Mouse (Mus musculus): ENCODE results near the gene Ybx1. TPM values are rescaled to one million over a fixed set of nuclear protein-coding genes. Genes with fewer than 3 reads are reported as not detected.

Ybx1 gene
- polyA plus RNA-seq, 1 experiment: 29.9 TPM

- Histone ChIP-seq H3K9me3 (ENCODE audit: control insufficient read depth, low read length) (no peaks in the 10 kb centered on the region), H3K4me1 (ENCODE audit: control insufficient read depth) (peaks cover 24% of the 10 kb centered on the region), H3K4me3 (replicated peaks) (no peak overlapping the region), H3K36me3 (ENCODE audit: control insufficient read depth) (peaks cover 93% of the 10 kb centered on the region), H3K27me3 (ENCODE audit: control insufficient read depth) (no peaks in the 10 kb centered on the region)
- TF ChIP-seq TAL1 (IDR thresholded peaks at IDR 0.05; ENCODE audit: low read length) (no peak), GATA1 (IDR thresholded peaks at IDR 0.05; ENCODE audit: low read length) (no peak)
These were observed 18.7 kb downstream of the Ybx1 start for GRCm38 (mm10) chr4:119275726-119276125.

GRCm38 (mm10) chr4:119275226-119275625 is 19.2 kb downstream of the Ybx1 start:
- Histone ChIP-seq H3K27me3 (ENCODE audit: control insufficient read depth) (no peaks in the 10 kb centered on the region), H3K4me1 (ENCODE audit: control insufficient read depth) (peaks cover 26% of the 10 kb centered on the region), H3K9me3 (ENCODE audit: control insufficient read depth, low read length) (no peaks in the 10 kb centered on the region), H3K36me3 (ENCODE audit: control insufficient read depth) (peaks cover 94% of the 10 kb centered on the region), H3K4me3 (replicated peaks) (no peak overlapping the region)
- TF ChIP-seq TAL1 (IDR thresholded peaks at IDR 0.05; ENCODE audit: low read length): no peak

GRCm38 (mm10) chr4:119274627-119275026 is 19.8 kb downstream of the Ybx1 start:
- Histone ChIP-seq H3K36me3 (ENCODE audit: control insufficient read depth) (peaks cover 90% of the 10 kb centered on the region), H3K27me3 (ENCODE audit: control insufficient read depth) (no peaks in the 10 kb centered on the region), H3K9me3 (ENCODE audit: control insufficient read depth, low read length) (no peaks in the 10 kb centered on the region), H3K4me3 (replicated peaks) (no peak overlapping the region), H3K4me1 (ENCODE audit: control insufficient read depth) (peaks cover 26% of the 10 kb centered on the region)
- TF ChIP-seq GATA1 (IDR thresholded peaks at IDR 0.05; ENCODE audit: low read length) (no peak), TAL1 (IDR thresholded peaks at IDR 0.05; ENCODE audit: low read length) (no peak)

- Histone ChIP-seq H3K4me1 (ENCODE audit: control insufficient read depth) (peaks cover 10% of the 10 kb centered on the region), H3K9me3 (ENCODE audit: control insufficient read depth, low read length) (no peaks in the 10 kb centered on the region), H3K4me3 (replicated peaks) (no peak overlapping the region), H3K36me3 (ENCODE audit: control insufficient read depth) (peaks cover 21% of the 10 kb centered on the region), H3K27me3 (ENCODE audit: control insufficient read depth) (no peaks in the 10 kb centered on the region)
- TF ChIP-seq TAL1 (IDR thresholded peaks at IDR 0.05; ENCODE audit: low read length): no peak
- TF ChIP-seq GATA1 (IDR thresholded peaks at IDR 0.05; ENCODE audit: low read length): no peak
These were observed 27.8 kb downstream of the Ybx1 start for GRCm38 (mm10) chr4:119266606-119267005.

GRCm38 (mm10) chr4:119263459-119263858 is 30.9 kb downstream of the Ybx1 start:
- Histone ChIP-seq H3K27me3 (ENCODE audit: control insufficient read depth) (no peaks in the 10 kb centered on the region; the same call in none of the 2 replicates), H3K36me3 (ENCODE audit: control insufficient read depth) (no peaks in the 10 kb centered on the region)
- TF ChIP-seq TAL1 (IDR thresholded peaks at IDR 0.05; ENCODE audit: low read length) (no peak), GATA1 (IDR thresholded peaks at IDR 0.05; ENCODE audit: low read length) (no peak)

GRCm38 (mm10) chr4:119262483-119262882 is 31.9 kb downstream of the Ybx1 start:
- Histone ChIP-seq H3K9me3 (ENCODE audit: control insufficient read depth, low read length) (no peaks in the 10 kb centered on the region), H3K27me3 (ENCODE audit: control insufficient read depth) (no peaks in the 10 kb centered on the region; the same call in none of the 2 replicates), H3K4me1 (ENCODE audit: control insufficient read depth) (no peaks in the 10 kb centered on the region; the same call in 1 of the 2 replicates), H3K36me3 (ENCODE audit: control insufficient read depth) (no peaks in the 10 kb centered on the region), H3K4me3 (replicated peaks) (no peak overlapping the region)
- TF ChIP-seq TAL1 (IDR thresholded peaks at IDR 0.05; ENCODE audit: low read length) (no peak), GATA1 (IDR thresholded peaks at IDR 0.05; ENCODE audit: low read length) (no peak)

More at GRCm38 (mm10) chr4:119263459-119263858, 30.9 kb downstream of the Ybx1 start:
- no peaks in the 10 kb centered on the region; the same call in 1 of the 2 replicates for H3K4me1 ChIP-seq (ENCODE audit: control insufficient read depth)
- H3K9me3 ChIP-seq (ENCODE audit: control insufficient read depth, low read length): no peaks in the 10 kb centered on the region
- no peak overlapping the region for H3K4me3 ChIP-seq (replicated peaks)

- no peaks in the 10 kb centered on the region for H3K9me3 ChIP-seq (ENCODE audit: control insufficient read depth, low read length)
- no peaks in the 10 kb centered on the region for H3K36me3 ChIP-seq (ENCODE audit: control insufficient read depth)
- H3K27me3 ChIP-seq (ENCODE audit: control insufficient read depth): no peaks in the 10 kb centered on the region; the same call in none of the 2 replicates
- H3K4me1 ChIP-seq (ENCODE audit: control insufficient read depth): no peaks in the 10 kb centered on the region; the same call in 1 of the 2 replicates
- no peak overlapping the region for H3K4me3 ChIP-seq (replicated peaks)
- TF ChIP-seq TAL1 (IDR thresholded peaks at IDR 0.05; ENCODE audit: low read length): no peak
- no peak for TF ChIP-seq GATA1 (IDR thresholded peaks at IDR 0.05; ENCODE audit: low read length)
These were observed 33.2 kb downstream of the Ybx1 start for GRCm38 (mm10) chr4:119261087-119261713.

- H3K9me3 ChIP-seq (ENCODE audit: control insufficient read depth, low read length): no peaks in the 10 kb centered on the region
- no peak for TF ChIP-seq GATA1 (IDR thresholded peaks at IDR 0.05; ENCODE audit: low read length)
- TF ChIP-seq TAL1 (IDR thresholded peaks at IDR 0.05; ENCODE audit: low read length): no peak
- H3K27me3 ChIP-seq (ENCODE audit: control insufficient read depth): no peaks in the 10 kb centered on the region; the same call in none of the 2 replicates
- H3K36me3 ChIP-seq (ENCODE audit: control insufficient read depth): no peaks in the 10 kb centered on the region
- H3K4me3 ChIP-seq (replicated peaks): no peak overlapping the region
- H3K4me1 ChIP-seq (ENCODE audit: control insufficient read depth): no peaks in the 10 kb centered on the region; the same call in 1 of the 2 replicates
These were observed 34.8 kb downstream of the Ybx1 start for GRCm38 (mm10) chr4:119259344-119260254.

- Histone ChIP-seq H3K36me3 (ENCODE audit: control insufficient read depth) (no peaks in the 10 kb centered on the region), H3K9me3 (ENCODE audit: control insufficient read depth, low read length) (no peaks in the 10 kb centered on the region), H3K4me1 (ENCODE audit: control insufficient read depth) (no peaks in the 10 kb centered on the region; the same call in 1 of the 2 replicates), H3K4me3 (replicated peaks) (no peak overlapping the region), H3K27me3 (ENCODE audit: control insufficient read depth) (no peaks in the 10 kb centered on the region; the same call in none of the 2 replicates)
- no peak for TF ChIP-seq TAL1 (IDR thresholded peaks at IDR 0.05; ENCODE audit: low read length)
- TF ChIP-seq GATA1 (IDR thresholded peaks at IDR 0.05; ENCODE audit: low read length): no peak
These were observed 37.3 kb downstream of the Ybx1 start for GRCm38 (mm10) chr4:119257083-119257482.
